11 mouse cellular contexts compared by ENCODE assay signal in genomic region chr3:35750286-35750685, GRCm38 (mm10). TPM values are rescaled to one million over a fixed set of nuclear protein-coding genes. Genes with fewer than 3 reads are reported as not detected.
DNase-seq lines count a peak whose midpoint lies in the region; TF ChIP-seq lines count a peak whose summit lies in the region.
"Had no signal": no experiment of that assay in that cellular context is flagged by ENCODE, and none has a peak within 500 bp of the region (broad histone marks: within the 10 kb centered on the region; RNA-seq: fewer than 3 reads in every experiment).

No protein-coding gene starts in this region.

- no peak overlapping the region for H3K9ac ChIP-seq in heart, adult 2 months (ENCODE audit: low read depth, low read length)
- H3K9ac ChIP-seq: hindbrain, embryonic 15.5 days; liver, embryonic 15.5 days had no signal

- no peak overlapping the region for H3K27ac ChIP-seq in heart, adult 2 months
- no peak overlapping the region for H3K27ac ChIP-seq in cortical plate, adult 2 months (ENCODE audit: insufficient read depth, low read length)
- H3K27ac ChIP-seq: hindbrain, embryonic 15.5 days; liver, embryonic 15.5 days had no signal

- no peaks in the 10 kb centered on the region for H3K4me1 ChIP-seq in heart, adult 2 months (ENCODE audit: control insufficient read depth, insufficient read depth, low read length)
- H3K4me1 ChIP-seq in cortical plate, adult 2 months (ENCODE audit: control insufficient read depth, insufficient read depth, low read length): no peaks in the 10 kb centered on the region

- TF ChIP-seq EP300 in heart, adult 2 months (IDR thresholded peaks at IDR 0.05; ENCODE audit: insufficient read depth, low read depth, low read length): no peak

- no peaks in the 10 kb centered on the region for H3K27me3 ChIP-seq in heart, adult 2 months (ENCODE audit: control insufficient read depth, insufficient read depth, low read length)
- H3K27me3 ChIP-seq: hindbrain, embryonic 15.5 days; liver, embryonic 15.5 days had no signal

- intact Hi-C loops in heart, adult 2 months (cut with DNase I): loop anchor here (5.0 kb wide), 1 partner anchor 317 kb away; the partner anchor contains the start of gene Acad9
- intact Hi-C loops in heart, postnatal 36 days (cut with DNase I): loop anchor here (5.0 kb wide), 1 partner anchor 247 kb away; no protein-coding TSS in a partner anchor

- 37% methylated on average over 5 of the region's 5 CpGs for WGBS in heart, adult 2 months

- TF ChIP-seq CTCF in heart, adult 2 months (IDR thresholded peaks at IDR 0.05): peak; percentile 56
- peak; percentile 31 for TF ChIP-seq CTCF in cortical plate, adult 2 months (IDR thresholded peaks at IDR 0.05; ENCODE audit: extremely low read depth, insufficient read depth, low read length)

- no peaks in the 10 kb centered on the region for H3K36me3 ChIP-seq in heart, adult 2 months (ENCODE audit: control insufficient read depth, insufficient read depth, low read length)
- H3K36me3 ChIP-seq: hindbrain, embryonic 15.5 days; liver, embryonic 15.5 days had no signal

- no peak for DNase-seq in heart, adult 2 months
- no peak for DNase-seq in heart, postnatal 36 days
- DNase-seq in thymus, postnatal 14 days: peak; percentile 20
- no peak for DNase-seq in thymus, postnatal 36 days
- no peak for DNase-seq in right cerebral cortex, adult 2 months (ENCODE audit: low spot score in 2 of 2)
- no peak for DNase-seq in adipocyte (ENCODE audit: low spot score)
- no peak for DNase-seq in cerebellum, adult 8-10 months

- no peak overlapping the region for H3K4me3 ChIP-seq in heart, adult 2 months
- no peak overlapping the region for H3K4me3 ChIP-seq in cortical plate, adult 2 months (ENCODE audit: insufficient read depth, low read length)
- H3K4me3 ChIP-seq: erythroblast, embryonic 14.5 days; hindbrain, embryonic 15.5 days; liver, embryonic 15.5 days had no signal

- H3K79me2 ChIP-seq in heart, adult 2 months (replicated peaks; ENCODE audit: control insufficient read depth, insufficient read depth, low read length): no peaks in the 10 kb centered on the region

- no peak for TF ChIP-seq POLR2A in heart, adult 2 months (IDR thresholded peaks at IDR 0.05; ENCODE audit: insufficient read depth, low read depth, low read length)
- TF ChIP-seq POLR2A in cortical plate, adult 2 months (IDR thresholded peaks at IDR 0.05; ENCODE audit: extremely low read depth, insufficient read depth, low read length): no peak

RNA-seq across cellular contexts. Expression of gene Atp11b, which starts 3.6 kb away (rescaled TPM):
- total RNA-seq in heart, adult 2 months (2021): 10 to 100 TPM; 23.4 to 23.5 TPM
- polyA plus RNA-seq in heart, adult 2 months (2012; rRNA removed): 10.2 and 19.9 TPM in 2 replicates
- total RNA-seq in heart, postnatal 36 days (2021): 10 to 100 TPM; 25.6 to 27.4 TPM
- polyA plus RNA-seq in cortical plate, adult 2 months (2012; rRNA removed): 189 and 215 TPM in 2 replicates
